Mouse (Mus musculus): ENCODE measurements around the gene Mpp6. TPM values are rescaled to one million over a fixed set of nuclear protein-coding genes. Genes with fewer than 3 reads are reported as not detected.

Mpp6 gene
- polyA plus RNA-seq, 1 experiment from 2014 or later = 54.8 TPM

- Histone ChIP-seq H3K9me3 (ENCODE audit: low read length) (no peaks in the 10 kb centered on the region), H3K9ac (replicated peaks) (no peak overlapping the region), H3K4me1 (ENCODE audit: insufficient read depth) (no peaks in the 10 kb centered on the region), H3K4me3 (ENCODE audit: low read depth, low read length) (no peak overlapping the region), H3K36me3 (replicated peaks; ENCODE audit: insufficient read depth, low read length) (no peaks in the 10 kb centered on the region), H3K27ac (ENCODE audit: low read depth) (no peak overlapping the region), H3K4me2 (ENCODE audit: low read depth, low read length) (no peak overlapping the region), H3K27me3 (ENCODE audit: insufficient read depth, low read length) (no peaks in the 10 kb centered on the region)
- no peak for ATAC-seq
- 73% methylated on average over 4 of the region's 4 CpGs for WGBS (ENCODE audit: insufficient replicate concordance)
- no peak for TF ChIP-seq EP300 (IDR thresholded peaks at IDR 0.05; ENCODE audit: low read depth)
- TF ChIP-seq CTCF (IDR thresholded peaks at IDR 0.05; ENCODE audit: low read depth) = no peak
- DNase-seq = no peak
These were observed 24.8 kb upstream of the Mpp6 start for GRCm38 (mm10) chr6:50085206-50085605.

- TF ChIP-seq CTCF (IDR thresholded peaks at IDR 0.05; ENCODE audit: low read depth) (no peak), EP300 (IDR thresholded peaks at IDR 0.05; ENCODE audit: low read depth) (no peak)
- no peak overlapping the region for H3K4me3 ChIP-seq (ENCODE audit: low read depth, low read length)
- H3K4me2 ChIP-seq (ENCODE audit: low read depth, low read length) = no peak overlapping the region
- no peak overlapping the region for H3K9ac ChIP-seq (replicated peaks)
- WGBS (ENCODE audit: insufficient replicate concordance) = 51% methylated on average over 5 of the region's 5 CpGs
- no peaks in the 10 kb centered on the region for H3K4me1 ChIP-seq (ENCODE audit: insufficient read depth)
- H3K36me3 ChIP-seq (replicated peaks; ENCODE audit: insufficient read depth, low read length) = no peaks in the 10 kb centered on the region
- no peak for ATAC-seq
- H3K27ac ChIP-seq (ENCODE audit: low read depth) = no peak overlapping the region
- H3K9me3 ChIP-seq (ENCODE audit: low read length) = no peaks in the 10 kb centered on the region
- no peaks in the 10 kb centered on the region for H3K27me3 ChIP-seq (ENCODE audit: insufficient read depth, low read length)
- DNase-seq = no peak
These were observed 20.7 kb upstream of the Mpp6 start for GRCm38 (mm10) chr6:50089333-50089732.

- TF ChIP-seq EP300 (IDR thresholded peaks at IDR 0.05; ENCODE audit: low read depth) (no peak), CTCF (IDR thresholded peaks at IDR 0.05; ENCODE audit: low read depth) (no peak)
- H3K4me1 ChIP-seq (ENCODE audit: insufficient read depth) = no peaks in the 10 kb centered on the region
- H3K27me3 ChIP-seq (ENCODE audit: insufficient read depth, low read length) = no peaks in the 10 kb centered on the region
- DNase-seq (no peak), ATAC-seq (no peak)
- no peaks in the 10 kb centered on the region for H3K36me3 ChIP-seq (replicated peaks; ENCODE audit: insufficient read depth, low read length)
- H3K9ac ChIP-seq (replicated peaks) = no peak overlapping the region
- no peak overlapping the region for H3K27ac ChIP-seq (ENCODE audit: low read depth)
- WGBS (ENCODE audit: insufficient replicate concordance) = 61% methylated on average over 7 of the region's 7 CpGs
- no peak overlapping the region for H3K4me2 ChIP-seq (ENCODE audit: low read depth, low read length)
- no peak overlapping the region for H3K4me3 ChIP-seq (ENCODE audit: low read depth, low read length)
- no peaks in the 10 kb centered on the region for H3K9me3 ChIP-seq (ENCODE audit: low read length)
These were observed 19.8 kb upstream of the Mpp6 start for GRCm38 (mm10) chr6:50090221-50090620.

- DNase-seq = no peak
- Histone ChIP-seq H3K27me3 (ENCODE audit: insufficient read depth, low read length) (no peaks in the 10 kb centered on the region), H3K27ac (ENCODE audit: low read depth) (no peak overlapping the region), H3K4me3 (ENCODE audit: low read depth, low read length) (no peak overlapping the region), H3K9me3 (ENCODE audit: low read length) (no peaks in the 10 kb centered on the region), H3K36me3 (replicated peaks; ENCODE audit: insufficient read depth, low read length) (no peaks in the 10 kb centered on the region), H3K4me1 (ENCODE audit: insufficient read depth) (no peaks in the 10 kb centered on the region), H3K4me2 (ENCODE audit: low read depth, low read length) (no peak overlapping the region), H3K9ac (replicated peaks) (no peak overlapping the region)
- ATAC-seq = no peak
- TF ChIP-seq EP300 (IDR thresholded peaks at IDR 0.05; ENCODE audit: low read depth) (no peak), CTCF (IDR thresholded peaks at IDR 0.05; ENCODE audit: low read depth) (no peak)
- WGBS (ENCODE audit: insufficient replicate concordance) = 63% methylated on average over 7 of the region's 7 CpGs
These were observed 18.4 kb upstream of the Mpp6 start for GRCm38 (mm10) chr6:50091462-50092154.

- no peak for DNase-seq
- ATAC-seq = no peak
- Histone ChIP-seq H3K27me3 (ENCODE audit: insufficient read depth, low read length) (no peaks in the 10 kb centered on the region), H3K36me3 (replicated peaks; ENCODE audit: insufficient read depth, low read length) (no peaks in the 10 kb centered on the region), H3K9ac (replicated peaks) (peak overlapping the region; percentile 83), H3K27ac (ENCODE audit: low read depth) (peak overlapping the region; percentile 90), H3K4me3 (ENCODE audit: low read depth, low read length) (peak overlapping the region; percentile 85), H3K4me1 (ENCODE audit: insufficient read depth) (no peaks in the 10 kb centered on the region), H3K4me2 (ENCODE audit: low read depth, low read length) (peak overlapping the region; percentile 92), H3K9me3 (ENCODE audit: low read length) (no peaks in the 10 kb centered on the region)
- TF ChIP-seq CTCF (IDR thresholded peaks at IDR 0.05; ENCODE audit: low read depth) (no peak), EP300 (IDR thresholded peaks at IDR 0.05; ENCODE audit: low read depth) (no peak)
- 2% methylated on average over 15 of the region's 15 CpGs for WGBS (ENCODE audit: insufficient replicate concordance)
These were observed 762 bp upstream of the Mpp6 start for GRCm38 (mm10) chr6:50109201-50109756.

GRCm38 (mm10) chr6:50110379-50110941, 419 bp downstream of the Mpp6 start:
- H3K36me3 ChIP-seq (replicated peaks; ENCODE audit: insufficient read depth, low read length) = no peaks in the 10 kb centered on the region
- H3K27me3 ChIP-seq (ENCODE audit: insufficient read depth, low read length) = no peaks in the 10 kb centered on the region
- peak overlapping the region; percentile 90 for H3K27ac ChIP-seq (ENCODE audit: low read depth)
- no peaks in the 10 kb centered on the region for H3K9me3 ChIP-seq (ENCODE audit: low read length)
- DNase-seq = peak; percentile 62
- WGBS (ENCODE audit: insufficient replicate concordance) = under 1% methylated on average over 33 of the region's 72 CpGs
- TF ChIP-seq CTCF (IDR thresholded peaks at IDR 0.05; ENCODE audit: low read depth) (no peak), EP300 (IDR thresholded peaks at IDR 0.05; ENCODE audit: low read depth) (no peak)
- H3K4me3 ChIP-seq (ENCODE audit: low read depth, low read length) = peak overlapping the region; percentile 85
- peak overlapping the region; percentile 92 for H3K4me2 ChIP-seq (ENCODE audit: low read depth, low read length)
- ATAC-seq = peak; percentile 66
- no peaks in the 10 kb centered on the region for H3K4me1 ChIP-seq (ENCODE audit: insufficient read depth)
- H3K9ac ChIP-seq (replicated peaks) = peak overlapping the region; percentile 83

Data from liver, postnatal 0 days (tissue).